Mouse (Mus musculus) layer of hippocampus, postnatal 14 days (tissue): Measurements from ENCODE around the gene Prm1. TPM values are rescaled to one million over a fixed set of nuclear protein-coding genes. Genes with fewer than 3 reads are reported as not detected.

Source experiments
- DNase-seq, 2 experiments: peaks; one replicate each; pipeline ENCODE4 v3.0.0; 2021 to 2022; ENCODE audit warnings: low spot score in 2 of 2, mixed read lengths in 1 of 2
- total RNA-seq, 2 experiments: library from RNA; stranded (reverse); gene quantifications; 2 replicates each; pipeline ENCODE4 v1.2.3; 2021

Gene Prm1
- total RNA-seq, 2 experiments from 2014 or later, result not detected

DNA sequence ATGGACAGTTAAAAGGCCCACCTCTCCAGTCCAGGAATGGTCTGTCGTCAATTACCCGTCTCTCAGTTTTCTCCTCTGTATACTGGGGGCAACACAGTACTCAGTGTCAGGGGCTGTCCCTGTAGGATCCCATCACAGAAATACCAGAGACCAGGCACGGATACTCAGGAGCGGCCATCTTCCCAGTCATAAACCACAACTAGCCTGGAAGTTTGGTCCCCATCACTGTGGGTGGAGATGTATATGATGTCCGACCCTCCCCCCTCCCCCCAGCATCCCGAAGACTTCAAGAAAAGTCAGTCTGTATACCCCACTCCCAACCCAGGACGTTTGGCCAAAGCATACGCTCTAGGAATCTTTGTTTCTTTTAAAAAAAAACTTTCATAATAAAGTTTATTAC lies 22.2 kb downstream of the Prm1 start:
- DNase-seq, result no peak

DNA sequence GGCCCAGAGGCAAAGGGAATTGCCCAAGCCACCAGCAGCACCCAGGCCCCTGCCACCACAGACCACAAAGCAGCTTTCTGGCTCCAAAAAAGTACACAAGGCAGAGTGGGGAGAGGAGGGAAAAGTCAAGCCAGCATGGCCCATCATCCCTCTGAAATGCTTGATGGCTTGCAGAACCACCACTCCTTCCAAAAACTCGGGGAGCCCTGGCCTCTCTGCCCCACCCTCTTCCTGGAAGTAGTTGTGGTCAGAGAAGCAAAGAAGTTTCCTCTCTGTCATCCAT lies 22.5 kb downstream of the Prm1 start:
- DNase-seq, result no peak

DNA sequence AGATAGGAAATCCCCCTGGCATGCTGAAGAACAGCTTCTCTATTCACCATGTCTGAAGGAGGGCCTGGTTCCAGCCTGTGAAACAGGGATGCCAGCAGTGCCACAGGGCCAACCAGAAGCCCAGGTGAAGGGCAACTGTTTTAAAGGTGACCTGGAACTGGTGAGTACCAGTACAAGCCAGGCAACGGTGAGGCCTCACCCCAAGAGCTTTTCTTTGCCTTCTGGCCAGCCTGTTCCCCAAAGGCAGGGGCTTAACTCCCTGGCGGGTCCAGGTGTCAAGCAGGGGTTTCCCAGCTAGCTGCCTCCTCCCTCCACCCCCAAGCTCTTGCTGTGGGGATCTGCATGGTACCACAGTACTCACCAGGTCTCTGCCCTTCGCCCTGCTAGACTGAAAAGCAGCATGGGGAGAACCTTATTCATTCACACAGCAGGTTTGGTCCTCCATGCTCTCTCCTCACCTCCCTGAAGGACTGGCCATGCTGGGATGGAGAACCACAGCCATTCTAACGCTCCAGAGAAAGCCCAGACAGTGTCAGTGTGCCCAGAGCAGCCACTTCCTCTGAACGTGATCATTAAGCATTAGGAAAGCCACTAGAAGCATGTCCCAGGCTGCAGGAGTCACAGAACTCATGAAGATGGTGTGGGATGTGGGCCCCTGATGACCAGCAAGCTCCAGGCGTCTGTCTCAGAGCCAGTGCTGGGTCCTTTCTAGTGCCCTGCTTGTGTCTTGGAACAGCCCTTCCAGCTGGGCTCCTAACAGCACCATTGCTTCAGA lies 23.1 kb downstream of the Prm1 start:
- no peak for DNase-seq

DNA sequence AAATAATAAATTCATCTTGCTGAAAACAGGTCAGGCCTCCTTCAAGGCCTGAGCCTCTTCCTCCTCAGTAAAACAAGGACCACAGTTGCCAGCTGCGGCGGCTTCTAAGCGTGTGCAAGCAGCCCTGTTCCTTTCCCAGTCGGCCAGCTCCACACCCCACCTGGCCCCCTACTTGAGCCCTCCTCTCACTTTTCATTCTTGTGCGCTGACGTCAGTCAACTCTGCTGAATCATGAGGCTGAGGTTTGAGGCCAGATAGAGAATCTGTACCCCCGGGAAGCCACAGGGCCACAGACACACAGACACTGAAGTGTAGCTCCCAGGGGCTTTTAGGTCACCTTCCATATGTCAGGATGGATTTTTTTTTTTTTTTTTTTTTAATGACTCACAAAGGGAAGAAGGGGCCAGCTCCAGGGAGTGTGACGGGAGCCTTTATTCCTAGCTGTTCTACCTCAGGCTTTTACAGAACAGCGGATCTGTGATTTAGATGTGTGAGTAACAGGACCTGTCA lies 23.7 kb downstream of the Prm1 start:
- no peak for DNase-seq

DNA sequence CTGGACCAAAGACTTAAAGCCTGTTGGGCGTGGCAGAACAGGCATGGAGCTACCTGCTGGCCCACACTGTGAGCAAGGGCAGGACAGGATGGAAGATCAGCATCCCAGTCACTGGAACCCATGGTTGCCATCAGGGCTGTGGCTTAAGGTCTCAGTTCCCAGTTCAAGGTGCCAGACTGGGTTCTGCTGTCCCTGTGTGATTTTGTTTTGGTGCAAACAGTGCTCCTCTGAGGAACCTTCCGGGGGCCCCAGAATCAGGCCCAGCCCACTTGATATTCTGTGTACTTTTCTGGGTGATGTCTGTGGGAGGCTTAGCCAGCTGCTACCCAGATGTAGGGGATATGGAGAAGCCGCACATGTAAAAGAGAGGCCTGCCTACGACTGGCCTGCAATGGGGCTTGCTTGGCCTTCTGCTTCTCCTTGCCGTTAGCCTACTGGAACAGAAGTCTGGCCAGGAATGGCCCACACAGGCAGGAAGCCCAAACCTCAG lies 25.0 kb downstream of the Prm1 start:
- DNase-seq, result no peak

DNA sequence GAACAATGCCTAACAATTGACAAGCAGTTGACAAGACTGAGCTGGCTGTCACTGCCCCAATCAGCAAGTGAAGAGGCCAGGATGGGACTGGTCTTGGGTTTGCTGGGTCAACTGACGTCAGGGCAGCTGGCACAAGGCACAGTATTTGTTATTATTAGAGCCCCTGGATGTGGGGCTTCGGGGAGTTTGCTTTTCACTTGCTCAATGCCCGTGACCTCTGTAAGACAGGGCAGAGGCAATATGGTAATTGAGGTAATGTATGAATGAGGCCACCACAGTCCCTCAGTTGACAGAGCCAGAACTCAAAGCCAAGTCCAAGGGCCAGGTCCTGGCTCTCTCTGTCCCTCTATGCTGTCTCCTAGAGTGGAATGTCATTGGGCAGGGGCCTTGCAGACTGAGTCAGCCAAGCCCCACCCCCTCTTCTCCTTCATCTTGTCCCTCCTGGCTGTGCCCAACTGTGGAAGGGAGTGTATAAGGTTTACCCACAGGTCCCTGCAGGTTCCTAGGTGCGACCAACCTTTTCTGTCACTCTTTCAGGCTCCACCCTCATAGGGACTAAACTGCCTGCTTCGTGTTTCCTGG lies 28.0 kb downstream of the Prm1 start:
- no peak for DNase-seq

DNA sequence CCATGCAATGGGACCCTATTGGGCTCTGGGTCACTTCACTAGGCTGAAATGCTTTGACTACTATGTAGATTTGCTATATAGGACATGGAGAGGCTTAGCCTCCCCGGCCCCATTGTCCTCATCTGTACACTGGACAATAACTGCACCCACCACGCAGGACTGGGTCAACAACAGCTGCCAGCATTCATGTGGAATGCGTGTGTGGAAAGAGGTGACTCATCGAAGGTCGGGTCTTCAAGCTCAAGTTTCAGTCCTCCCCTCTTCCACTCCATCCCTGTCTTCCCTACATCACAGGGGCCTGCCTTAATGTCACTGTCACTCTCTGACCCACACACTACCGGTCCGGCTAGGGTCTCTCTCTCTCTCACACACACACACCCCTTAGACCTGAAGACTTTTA lies 29.3 kb downstream of the Prm1 start:
- no peak for DNase-seq

DNA sequence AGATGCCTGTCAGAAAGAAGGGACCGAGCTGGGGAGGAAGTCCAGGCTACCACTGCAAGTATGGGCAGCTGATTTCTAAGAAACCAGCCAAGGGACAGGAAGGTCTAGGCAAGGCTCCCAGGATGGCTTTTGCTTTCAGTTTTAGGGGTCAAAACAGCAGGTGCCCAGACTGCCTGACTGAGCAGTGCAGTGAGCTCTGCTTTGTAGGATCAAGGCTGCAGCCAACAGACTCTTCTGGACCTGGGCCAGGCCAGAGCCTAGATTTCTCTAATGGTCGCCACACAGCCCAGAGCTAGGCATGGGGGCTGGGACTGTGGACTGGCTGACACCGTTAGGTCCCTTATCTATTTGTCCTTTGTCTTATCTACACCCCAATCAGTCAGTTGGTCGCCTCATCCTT lies 30.9 kb downstream of the Prm1 start:
- no peak for DNase-seq

DNA sequence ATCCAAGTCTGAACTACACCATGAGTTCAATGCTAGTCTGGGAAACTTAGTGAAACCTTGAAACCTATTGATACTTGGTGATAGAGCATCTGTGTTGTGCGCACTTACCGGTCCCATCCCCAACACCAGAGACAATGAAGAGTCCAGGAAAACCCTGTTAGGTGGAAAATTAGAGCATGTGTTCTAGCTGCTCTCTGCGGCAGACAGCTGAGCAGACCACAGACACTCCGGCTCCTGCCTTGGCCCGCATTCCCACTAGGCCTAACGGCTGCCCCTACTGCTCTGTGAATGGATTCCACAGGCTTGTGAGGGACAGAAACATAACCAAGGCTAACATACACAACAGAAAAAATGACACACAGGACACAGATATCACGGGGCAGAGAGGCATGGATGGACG lies 32.1 kb downstream of the Prm1 start:
- no peak for DNase-seq

DNA sequence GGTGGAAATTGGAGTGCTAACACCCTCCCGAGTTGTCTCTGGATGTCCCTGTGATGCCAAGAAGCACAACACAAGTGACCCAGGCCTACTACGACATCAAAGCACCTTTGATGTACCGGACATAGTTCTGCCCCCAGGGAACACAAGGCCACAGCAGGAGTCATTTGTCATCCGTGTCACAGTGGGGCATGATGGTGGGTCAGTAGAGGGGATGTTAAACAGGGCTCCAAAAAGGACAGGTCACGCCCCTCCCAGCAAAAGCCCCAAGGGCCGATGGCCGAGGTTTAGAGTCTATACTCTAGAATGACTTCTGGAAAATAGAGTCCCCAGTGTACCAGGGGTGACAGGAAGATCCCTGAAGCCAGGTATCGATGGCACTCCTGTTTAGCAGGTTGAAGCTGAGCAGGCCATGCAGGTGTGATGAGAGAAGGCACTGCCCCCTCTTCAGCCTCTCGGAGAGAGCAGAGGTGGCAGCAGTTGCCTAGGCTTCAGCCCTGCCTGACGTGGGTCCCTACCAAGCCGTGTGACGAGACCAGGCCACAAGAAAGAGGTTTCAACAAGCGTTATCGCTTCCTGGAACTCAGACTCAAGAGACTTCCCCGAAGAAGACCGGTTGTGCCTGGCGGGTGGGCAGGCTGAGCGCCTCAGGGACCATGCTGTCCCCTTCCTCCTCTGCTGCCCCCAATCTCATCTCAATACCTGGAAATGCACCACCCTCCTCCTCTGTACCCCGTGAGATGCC lies 33.7 kb downstream of the Prm1 start:
- no peak for DNase-seq

DNA sequence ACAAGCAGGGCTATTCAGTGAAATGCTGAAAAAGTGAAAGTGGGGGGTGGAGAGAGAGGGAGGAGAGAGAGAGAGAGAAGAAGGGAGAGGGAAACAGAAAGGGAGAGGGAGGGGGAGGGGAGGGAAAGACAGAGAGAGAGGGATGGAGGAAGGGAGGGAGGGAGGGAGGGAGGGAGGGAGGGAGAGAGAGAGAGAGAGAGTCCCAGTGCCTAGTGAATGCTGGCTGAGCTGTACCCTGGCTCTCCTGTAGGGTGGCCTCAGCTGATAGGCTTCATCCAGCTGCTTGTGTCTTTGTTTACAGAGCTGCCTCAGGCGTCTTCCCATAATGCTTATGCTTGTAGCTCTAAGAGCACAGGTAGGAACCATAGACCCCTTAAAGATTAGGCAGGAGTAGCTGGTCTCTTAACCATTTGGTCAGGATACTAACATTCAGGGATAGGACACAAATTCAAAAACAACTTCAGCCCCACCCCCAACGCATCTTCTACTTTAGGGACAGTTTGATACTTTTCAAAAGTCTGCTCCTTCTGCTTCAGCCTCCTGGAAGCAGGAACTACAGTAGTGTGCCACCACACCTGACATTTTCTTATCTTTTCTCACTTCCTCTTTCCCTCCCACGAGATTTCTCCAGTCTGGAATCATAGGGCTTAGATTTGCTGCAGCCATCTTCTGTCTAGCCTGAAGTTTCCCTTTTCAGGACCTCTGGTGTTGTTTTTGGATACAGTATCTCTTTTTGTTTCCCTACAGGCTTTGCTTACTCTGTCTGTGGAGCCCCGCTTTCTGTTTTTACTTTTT lies 34.9 kb downstream of the Prm1 start:
- no peak for DNase-seq

DNA sequence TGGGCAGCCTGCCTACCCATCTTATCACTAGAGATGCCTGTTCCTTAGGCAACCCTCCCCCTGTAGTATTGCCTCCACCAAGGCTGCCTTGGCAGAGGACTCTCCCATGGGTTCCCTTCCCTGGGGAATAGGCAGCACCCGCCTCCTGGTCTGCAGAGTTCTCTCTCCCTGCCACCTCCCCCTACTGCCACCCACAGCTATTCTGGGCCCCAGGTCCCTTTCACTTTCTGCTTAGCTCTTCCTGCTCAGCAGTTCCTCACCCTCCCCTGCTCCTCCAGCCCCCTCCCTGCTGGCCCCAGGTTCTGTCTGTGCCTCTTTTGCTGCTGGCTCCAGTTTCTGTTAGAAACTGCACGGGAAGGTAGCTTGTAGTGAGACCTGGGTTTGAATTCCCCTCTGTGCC lies 36.0 kb downstream of the Prm1 start:
- no peak for DNase-seq

DNA sequence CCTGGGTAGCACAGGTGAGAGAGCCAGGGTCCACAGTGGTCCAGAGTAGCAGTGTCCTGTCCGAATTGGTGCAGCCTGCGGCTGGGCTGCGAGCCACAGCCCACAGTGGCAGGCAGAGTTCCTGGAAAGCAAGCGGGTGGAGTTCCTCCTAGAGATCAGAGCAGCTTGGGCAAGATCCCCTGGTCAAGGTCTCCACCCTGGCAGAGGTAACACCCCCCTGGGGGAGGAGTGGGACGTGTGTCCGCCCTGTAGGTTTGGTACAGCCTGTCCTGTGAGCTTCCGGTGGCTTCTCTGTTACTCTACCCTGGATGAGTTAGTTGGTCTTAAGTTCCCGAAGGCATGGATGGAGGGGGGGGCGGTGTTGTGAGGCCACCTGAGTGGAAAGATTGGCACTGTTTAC lies 36.8 kb downstream of the Prm1 start:
- DNase-seq, result no peak

DNA sequence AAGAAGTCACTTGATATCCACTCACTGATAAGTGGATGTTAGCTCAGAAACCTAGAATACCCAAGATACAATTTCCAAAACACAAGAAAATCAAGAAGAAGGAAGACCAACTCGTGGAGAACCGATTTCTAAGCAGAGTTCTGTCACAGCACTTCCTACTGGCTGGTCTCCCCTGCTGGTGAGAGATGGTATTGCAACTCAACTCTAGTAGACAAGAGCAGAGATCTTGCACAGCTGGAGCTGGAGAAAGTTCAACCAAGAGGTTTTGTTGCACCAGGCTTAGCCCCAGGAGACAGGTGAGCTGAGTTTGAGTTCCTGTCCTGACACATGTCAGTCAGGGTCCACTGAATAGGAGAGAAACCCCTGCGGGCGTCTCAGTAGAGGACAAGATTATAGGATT lies 38.5 kb downstream of the Prm1 start:
- peak; percentile 21 to 64 for DNase-seq

DNA sequence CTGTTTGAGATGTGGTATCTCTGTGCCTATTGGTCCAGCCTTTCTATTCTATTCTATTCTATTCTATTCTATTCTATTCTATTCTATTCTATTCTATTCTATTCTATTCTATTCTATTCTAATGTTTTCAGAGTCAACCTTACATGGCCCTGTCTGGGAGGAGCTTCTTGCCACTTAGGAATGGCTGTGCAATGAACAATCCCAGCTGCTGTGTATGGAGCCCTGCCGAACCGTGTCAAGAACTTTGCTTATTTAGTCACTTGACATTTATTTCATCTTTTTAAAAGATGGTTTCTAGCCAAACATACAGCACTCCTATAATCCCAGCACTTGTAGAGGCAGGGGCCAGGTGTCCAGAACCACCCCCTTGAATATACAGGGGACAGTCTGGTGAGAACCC lies 41.3 kb downstream of the Prm1 start:
- no peak for DNase-seq

DNA sequence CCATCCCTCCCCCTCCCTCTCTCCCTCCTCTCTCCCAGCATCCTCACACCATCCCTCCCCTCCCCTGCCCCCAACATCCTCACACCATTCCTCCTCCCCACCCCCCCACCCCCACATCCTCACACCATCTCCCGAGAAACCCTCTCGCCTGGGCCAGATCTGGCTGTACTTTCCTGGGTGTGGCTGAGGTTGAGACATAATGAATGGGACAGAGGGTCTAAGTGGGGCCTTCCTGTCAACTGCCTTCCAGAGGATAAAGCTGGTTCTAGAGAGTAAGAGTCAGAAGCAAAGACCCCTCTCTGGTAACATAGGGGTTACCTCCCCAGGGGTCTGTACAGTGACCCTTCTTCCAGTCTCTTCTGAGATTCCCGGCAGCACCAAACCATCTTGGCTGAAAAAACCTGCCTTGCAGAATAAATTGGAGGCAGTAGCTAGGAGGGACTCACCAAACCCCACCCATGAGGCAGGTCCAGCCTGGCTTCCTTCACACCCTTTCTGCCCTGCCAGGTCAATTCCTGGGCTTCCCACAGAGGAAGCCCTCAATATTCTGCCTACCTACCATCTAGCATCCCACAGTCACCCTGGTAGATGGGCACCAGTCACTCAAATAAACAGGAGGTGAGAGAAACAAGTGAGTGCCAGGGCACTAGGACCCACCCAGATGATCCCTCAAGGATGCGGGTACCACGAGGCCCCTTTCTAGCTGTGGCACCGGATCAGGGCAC lies 41.9 kb downstream of the Prm1 start:
- DNase-seq, result no peak

DNA sequence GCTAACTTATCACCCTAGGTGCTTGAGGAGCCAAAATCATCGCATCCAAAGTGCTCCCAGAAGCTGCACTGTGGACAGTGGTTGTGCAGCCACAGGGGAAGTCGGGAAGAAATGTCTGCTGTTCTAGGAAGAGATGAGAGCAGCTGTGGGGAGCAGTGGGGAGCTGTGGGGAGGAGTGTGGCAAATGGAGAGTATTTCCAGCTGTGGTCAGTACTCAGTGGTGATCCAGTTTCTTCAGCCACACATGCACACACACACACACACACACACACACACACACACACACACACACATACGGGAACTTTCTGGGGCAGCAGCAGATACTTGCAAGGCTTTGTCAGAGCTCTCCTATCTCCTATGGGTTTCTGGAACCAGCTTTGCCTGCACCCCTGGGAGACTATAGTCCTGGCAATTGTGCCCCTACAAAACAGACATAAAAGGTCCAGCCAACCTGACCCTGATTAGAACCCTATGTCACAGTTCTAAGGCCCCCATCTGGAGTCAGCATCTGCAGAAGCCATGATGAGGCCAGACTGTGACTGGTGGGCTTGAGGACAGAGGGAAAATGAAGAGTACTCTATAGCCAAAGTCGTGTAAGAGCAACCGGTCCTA lies 43.0 kb downstream of the Prm1 start:
- DNase-seq, result no peak

DNA sequence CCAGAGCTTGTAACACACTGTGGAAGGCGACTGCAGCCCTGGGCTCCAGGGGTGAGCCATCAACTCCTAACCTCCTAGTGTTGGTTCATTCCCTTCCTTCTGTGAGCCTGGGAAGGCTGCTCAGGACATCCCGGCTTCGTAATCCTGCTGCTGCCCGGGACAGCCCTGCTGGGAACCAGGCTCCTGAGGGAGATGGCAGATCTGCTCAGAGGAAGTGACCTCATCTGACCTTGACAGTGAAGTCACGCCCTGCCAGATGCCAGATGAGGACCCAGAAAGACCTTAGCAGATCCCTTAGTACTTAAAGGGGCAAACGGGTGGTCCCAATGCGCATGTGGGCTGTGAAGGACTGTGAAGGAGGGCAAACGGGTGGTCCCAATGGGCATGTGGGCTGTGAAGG lies 44.5 kb downstream of the Prm1 start:
- DNase-seq, result no peak

DNA sequence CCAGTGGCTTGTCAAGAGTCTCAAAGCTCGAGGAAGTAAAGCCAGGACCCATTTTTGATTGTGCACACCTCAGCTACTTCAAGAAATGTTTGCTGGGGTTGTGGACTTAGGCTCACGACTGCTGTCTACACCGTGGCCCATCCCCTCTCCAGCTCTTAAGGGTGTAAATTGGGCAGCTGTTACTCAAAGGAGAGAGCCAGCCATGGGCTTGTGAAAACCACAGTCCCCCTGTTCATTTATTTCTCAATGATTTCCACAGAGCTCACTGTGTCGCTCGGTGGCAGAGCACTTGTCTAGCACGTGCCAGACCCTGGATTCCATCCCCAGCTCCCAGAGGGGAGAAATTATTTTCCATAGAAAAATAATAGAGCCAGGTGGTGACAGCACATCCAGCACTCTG lies 49.5 kb downstream of the Prm1 start:
- no peak for DNase-seq

DNA sequence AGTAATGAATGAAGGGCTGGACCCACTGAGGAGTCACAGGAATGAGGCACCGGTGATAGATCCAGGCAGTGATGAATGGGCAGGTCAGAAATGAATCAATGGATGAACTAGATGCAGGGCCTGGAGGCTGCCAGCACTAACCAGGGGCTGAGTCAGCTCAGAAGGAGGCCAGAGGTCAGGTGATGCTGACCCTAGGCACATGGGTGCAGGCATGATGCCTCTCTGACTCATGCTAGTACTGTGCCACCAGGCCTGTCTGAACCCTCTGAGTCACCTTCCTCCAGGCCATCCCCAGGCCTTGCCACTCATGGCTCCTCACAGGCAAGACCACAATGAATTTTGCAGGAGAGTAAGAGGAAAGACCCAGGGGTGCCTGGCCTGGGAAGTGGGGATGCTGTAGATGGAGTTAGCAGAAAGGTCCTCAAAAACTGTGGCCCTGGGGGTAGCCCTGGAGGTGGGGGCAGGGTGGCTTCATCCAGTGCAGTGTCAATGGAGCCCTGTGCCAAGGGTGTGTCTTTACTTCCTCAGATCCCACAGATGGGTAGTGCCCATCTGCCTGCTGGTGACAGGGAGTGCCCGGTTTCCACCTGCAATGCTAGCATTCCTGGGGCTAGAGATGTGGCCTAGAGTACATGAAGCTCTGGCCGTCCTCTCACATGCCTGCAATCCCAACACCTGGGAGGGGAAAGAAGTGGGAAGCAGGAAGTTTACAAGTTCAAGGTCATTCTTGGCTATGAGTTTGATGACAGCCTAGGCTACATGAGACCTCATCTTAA lies 50.9 kb downstream of the Prm1 start:
- DNase-seq, result no peak
